In the genomic region with DNA sequence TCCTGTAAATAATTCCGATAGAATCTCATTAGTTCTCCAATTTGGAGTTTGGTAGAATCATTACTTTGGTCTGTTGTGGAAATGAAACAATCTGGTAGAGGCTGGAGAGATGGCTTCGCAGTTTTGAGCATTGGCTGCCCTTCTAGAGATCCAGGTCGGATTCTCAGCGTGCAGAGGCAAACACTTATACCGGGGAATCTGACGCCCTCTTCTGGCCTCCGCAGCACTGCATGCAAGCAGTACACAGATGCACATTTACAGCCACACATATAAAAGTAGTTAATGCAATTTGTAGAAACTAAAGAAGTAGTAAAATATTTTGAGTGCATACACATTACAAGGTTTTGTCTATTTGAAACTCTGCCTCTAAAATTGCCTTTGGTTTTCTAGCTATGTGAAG, we compare ENCODE assay signal across 23 mouse cellular contexts.
DNase-seq lines count a peak whose midpoint lies in the region; ATAC-seq and TF ChIP-seq lines count a peak whose summit lies in the region.
"Had no signal": no experiment of that assay in that cellular context is flagged by ENCODE, and none has a peak within 500 bp of the region (broad histone marks: within the 10 kb centered on the region; RNA-seq: fewer than 3 reads in every experiment).

No protein-coding gene starts in this region.

- no peak overlapping the region for H3K4me2 ChIP-seq in liver, postnatal 0 days (ENCODE audit: low read depth, low read length)
- H3K4me2 ChIP-seq: heart, embryonic 15.5 days; hindbrain, embryonic 15.5 days; intestine, embryonic 15.5 days; limb, embryonic 13.5 days; liver, embryonic 15.5 days; midbrain, embryonic 12.5 days had no signal

- DNase-seq in liver, adult 2 months (ENCODE audit: extremely low read depth, low read depth, low spot score) = no peak
- DNase-seq in liver, postnatal 0 days = no peak
- peak; percentile 20 for DNase-seq in lung, postnatal 36 days
- DNase-seq in lung, postnatal 4 days = no peak
- peak; percentile 42 for DNase-seq in ES-CJ7 (ENCODE audit: low read depth, low spot score)
- DNase-seq in brain, embryonic 14.5 days (ENCODE audit: low read depth) = no peak
- no peak for DNase-seq in spleen, adult 12 weeks (ENCODE audit: low spot score)
- DNase-seq: adrenal gland, postnatal 36 days; cerebellum, adult 11 months; cerebellum, adult 9-11 months; forebrain, postnatal 0 days; heart, postnatal 4 days; kidney, adult 9 months; kidney, postnatal 25 days; spleen, adult 18-20 months had no signal

- no peaks in the 10 kb centered on the region for H3K9me3 ChIP-seq in liver, postnatal 0 days (ENCODE audit: low read length)
- H3K9me3 ChIP-seq: G1E; heart, embryonic 15.5 days; hindbrain, embryonic 15.5 days; intestine, embryonic 15.5 days; limb, embryonic 13.5 days; liver, embryonic 15.5 days; midbrain, embryonic 12.5 days had no signal

- TF ChIP-seq CTCF in liver, adult 2 months (IDR thresholded peaks at IDR 0.05; ENCODE audit: low read depth, low read length) = peak; percentile 24; the same call in 1 of the 2 replicates
- TF ChIP-seq CTCF in liver, postnatal 0 days (IDR thresholded peaks at IDR 0.05; ENCODE audit: low read depth) = no peak
- 0 out of 2 replicates have a peak, but pooled peaks have one; percentile 5 for TF ChIP-seq CTCF in brain, embryonic 14.5 days (IDR thresholded peaks at IDR 0.05; ENCODE audit: borderline replicate concordance, extremely low read depth, insufficient read depth, insufficient read length)

- ATAC-seq in liver, postnatal 0 days = no peak
- ATAC-seq in activated CD4-positive, CD25-positive, alpha-beta regulatory T cell, adult 4 months = no peak
- ATAC-seq: forebrain, postnatal 0 days; intestine, embryonic 15.5 days had no signal

- no peak overlapping the region for H3K27ac ChIP-seq in liver, adult 2 months (replicated peaks; ENCODE audit: insufficient read depth, low read depth, low read length)
- H3K27ac ChIP-seq in liver, postnatal 0 days (ENCODE audit: low read depth) = no peak overlapping the region
- H3K27ac ChIP-seq: heart, embryonic 15.5 days; hindbrain, embryonic 15.5 days; intestine, embryonic 15.5 days; limb, embryonic 13.5 days; liver, embryonic 15.5 days; midbrain, embryonic 12.5 days had no signal

- TF ChIP-seq POLR2A in liver, adult 2 months (IDR thresholded peaks at IDR 0.05; ENCODE audit: extremely low read depth, insufficient read depth, low read length) = no peak
- no peak for TF ChIP-seq POLR2A in brain, embryonic 14.5 days (IDR thresholded peaks at IDR 0.05; ENCODE audit: borderline replicate concordance, extremely low read depth, insufficient read depth, insufficient read length, poor library complexity, severe bottlenecking)

- no peaks in the 10 kb centered on the region for H3K4me1 ChIP-seq in liver, adult 2 months (ENCODE audit: control insufficient read depth, insufficient read depth, low read length)
- H3K4me1 ChIP-seq in liver, postnatal 0 days (ENCODE audit: insufficient read depth) = no peaks in the 10 kb centered on the region
- H3K4me1 ChIP-seq: hindbrain, embryonic 15.5 days; intestine, embryonic 15.5 days; liver, embryonic 15.5 days; midbrain, embryonic 12.5 days had no signal

- TF ChIP-seq EP300 in liver, postnatal 0 days (IDR thresholded peaks at IDR 0.05; ENCODE audit: low read depth) = no peak

- WGBS in liver, adult 2 months = 49% methylated on average over 7 of the region's 7 CpGs
- 63% methylated on average over 7 of the region's 7 CpGs for WGBS in liver, postnatal 0 days (ENCODE audit: insufficient replicate concordance)

- no peaks in the 10 kb centered on the region for H3K27me3 ChIP-seq in liver, adult 2 months (ENCODE audit: control insufficient read depth, insufficient read depth, low read length)
- H3K27me3 ChIP-seq in liver, postnatal 0 days (ENCODE audit: insufficient read depth, low read length) = no peaks in the 10 kb centered on the region
- H3K27me3 ChIP-seq: heart, embryonic 15.5 days; hindbrain, embryonic 15.5 days; intestine, embryonic 15.5 days; liver, embryonic 15.5 days; midbrain, embryonic 12.5 days had no signal

- no peak overlapping the region for H3K4me3 ChIP-seq in liver, adult 2 months (ENCODE audit: insufficient read depth, low read depth, low read length)
- no peak overlapping the region for H3K4me3 ChIP-seq in liver, postnatal 0 days (ENCODE audit: low read depth, low read length)
- H3K4me3 ChIP-seq: heart, embryonic 15.5 days; hindbrain, embryonic 15.5 days; intestine, embryonic 15.5 days; limb, embryonic 13.5 days; liver, embryonic 15.5 days; midbrain, embryonic 12.5 days had no signal

- no peaks in the 10 kb centered on the region for H3K36me3 ChIP-seq in liver, adult 2 months (ENCODE audit: control insufficient read depth, insufficient read depth, low read length)
- H3K36me3 ChIP-seq in liver, postnatal 0 days (replicated peaks; ENCODE audit: insufficient read depth, low read length) = no peaks in the 10 kb centered on the region
- H3K36me3 ChIP-seq: G1E; heart, embryonic 15.5 days; hindbrain, embryonic 15.5 days; intestine, embryonic 15.5 days; limb, embryonic 13.5 days; liver, embryonic 15.5 days; midbrain, embryonic 12.5 days had no signal

- no peaks in the 10 kb centered on the region for H3K79me2 ChIP-seq in liver, adult 2 months (ENCODE audit: control insufficient read depth, insufficient read depth, low read length)

- no peak overlapping the region for H3K9ac ChIP-seq in liver, adult 2 months (ENCODE audit: low read depth, low read length)
- H3K9ac ChIP-seq in liver, postnatal 0 days (replicated peaks) = no peak overlapping the region
- H3K9ac ChIP-seq: forebrain, postnatal 0 days; heart, embryonic 15.5 days; hindbrain, embryonic 15.5 days; intestine, embryonic 15.5 days; limb, embryonic 13.5 days; liver, embryonic 15.5 days; midbrain, embryonic 12.5 days had no signal

Comparison
In these comparisons a context has a peak if more than half of its experiments do, and no peak if none do; other contexts are left out.
1. DNase-seq: peak in lung, postnatal 36 days (single experiment) and ES-CJ7 (single experiment); none in liver, adult 2 months (single experiment), liver, postnatal 0 days (single experiment), lung, postnatal 4 days (0 of 2), brain, embryonic 14.5 days (single experiment) and spleen, adult 12 weeks (single experiment).